Mouse (Mus musculus) telencephalon, adult 2 months (tissue): Measurements from ENCODE around the gene Olfr205.
"Not testable (repeated sequence)": the region's sequence is repeated elsewhere in the genome, so short reads cannot be mapped to it uniquely, and the experiment has no call there.

Experiments
- DNase-seq: peaks from one replicate; pipeline ENCODE4 v3.0.0-alpha.2; 2011; ENCODE audit warnings: low read depth, low spot score

Olfr205 gene

GRCm38 (mm10) chr16:59331038-59331437 lies at the start of gene Olfr205:
Gene Olfr205, minus strand, starts transcription at chr16:59331138.
- no peak for DNase-seq

- no peak for DNase-seq
Observed at GRCm38 (mm10) chr16:59363893-59364292, 33.0 kb upstream of the Olfr205 start, which contains the start of gene Olfr209. Gene Olfr209, minus strand, starts transcription at chr16:59363993.

- DNase-seq, result no peak
Observed at GRCm38 (mm10) chr16:59349146-59349545, 18.2 kb upstream of the Olfr205 start, which contains the start of gene Olfr206. Gene Olfr206, minus strand, starts transcription at chr16:59349246.

GRCm38 (mm10) chr16:59323262-59323661 lies 7.7 kb downstream of the Olfr205 start:
- not testable (repeated sequence) for DNase-seq

GRCm38 (mm10) chr16:59318148-59318547 lies 12.8 kb downstream of the Olfr205 start, which contains the start of gene Olfr204:
Gene Olfr204, minus strand, starts transcription at chr16:59318248.
- DNase-seq, result no peak

GRCm38 (mm10) chr16:59298581-59298980 lies 32.4 kb downstream of the Olfr205 start, which contains the start of gene Olfr203:
Gene Olfr203, plus strand, starts transcription at chr16:59298881.
- DNase-seq, result no peak

GRCm38 (mm10) chr16:59287576-59287975 lies 43.4 kb downstream of the Olfr205 start:
- not testable (repeated sequence) for DNase-seq

GRCm38 (mm10) chr16:59286693-59287092 lies 44.2 kb downstream of the Olfr205 start, which contains the start of gene Olfr202:
Gene Olfr202, minus strand, starts transcription at chr16:59286793.
- no peak for DNase-seq

GRCm38 (mm10) chr16:59283476-59283875 lies 47.5 kb downstream of the Olfr205 start:
- no peak for DNase-seq

GRCm38 (mm10) chr16:59280542-59280941 lies 50.4 kb downstream of the Olfr205 start:
- DNase-seq, result no peak
